Mouse (Mus musculus) testis, adult 2 months (tissue): ENCODE measurements around the gene Lta.

ENCODE experiments used
- CTCF ChIP-seq: fragments of 200-500 bp; IDR thresholded peaks from 2 replicates; pipeline ENCODE4 v1.5.1; 2012; ENCODE audit warnings: low read depth, mild to moderate bottlenecking, inconsistent platforms, low read length, moderate library complexity; ENCODE audit not compliant: control insufficient read depth, insufficient read depth, insufficient replicate concordance
- POLR2A ChIP-seq: fragments of 200-500 bp; IDR thresholded peaks from 2 replicates; pipeline ENCODE4 v1.6.1; 2012; ENCODE audit warnings: low read depth, mild to moderate bottlenecking, inconsistent platforms, low read length, moderate library complexity; ENCODE audit not compliant: control insufficient read depth

GRCm38 (mm10) chr17:35157254-35157653 is 47.9 kb downstream of the Lta start:
- no peak for TF ChIP-seq POLR2A
- TF ChIP-seq CTCF = no peak
